Mouse (Mus musculus): Measurements from ENCODE around the gene Trim44.

Trim44 gene

GRCm38 (mm10) chr2:102287369-102287768, 120.3 kb downstream of the Trim44 start:
- DNase-seq (ENCODE audit: low spot score): no peak

GRCm38 (mm10) chr2:102282081-102282480, 125.5 kb downstream of the Trim44 start:
- no peak for DNase-seq (ENCODE audit: low spot score)

GRCm38 (mm10) chr2:102279779-102280178, 127.8 kb downstream of the Trim44 start:
- no peak for DNase-seq (ENCODE audit: low spot score)

- DNase-seq (ENCODE audit: low spot score): no peak
These were observed 129.7 kb downstream of the Trim44 start for GRCm38 (mm10) chr2:102277946-102278345.

GRCm38 (mm10) chr2:102273280-102273679, 134.3 kb downstream of the Trim44 start:
- no peak for DNase-seq (ENCODE audit: low spot score)

- no peak for DNase-seq (ENCODE audit: low spot score)
These were observed 139.9 kb downstream of the Trim44 start for GRCm38 (mm10) chr2:102267582-102268339.

GRCm38 (mm10) chr2:102266911-102267310, 140.7 kb downstream of the Trim44 start:
- DNase-seq (ENCODE audit: low spot score): no peak

GRCm38 (mm10) chr2:102259139-102259538, 148.5 kb downstream of the Trim44 start:
- DNase-seq (ENCODE audit: low spot score): no peak

GRCm38 (mm10) chr2:102258682-102259081, 148.9 kb downstream of the Trim44 start:
- no peak for DNase-seq (ENCODE audit: low spot score)

- DNase-seq (ENCODE audit: low spot score): no peak
These were observed 149.5 kb downstream of the Trim44 start for GRCm38 (mm10) chr2:102257964-102258605.

GRCm38 (mm10) chr2:102256591-102257335, 150.9 kb downstream of the Trim44 start:
- DNase-seq (ENCODE audit: low spot score): no peak

- DNase-seq (ENCODE audit: low spot score): no peak
These were observed 151.5 kb downstream of the Trim44 start for GRCm38 (mm10) chr2:102256100-102256499.

- DNase-seq (ENCODE audit: low spot score): no peak
These were observed 154.4 kb downstream of the Trim44 start for GRCm38 (mm10) chr2:102253204-102253603.

- no peak for DNase-seq (ENCODE audit: low spot score)
These were observed 155.0 kb downstream of the Trim44 start for GRCm38 (mm10) chr2:102252651-102253050.

All from ovary, adult 18-20 months (tissue).